Mouse (Mus musculus) C2C12 (cell line): ENCODE data around the gene Id1. TPM values are rescaled to one million over a fixed set of nuclear protein-coding genes. Genes with fewer than 3 reads are reported as not detected.

Experiments used
- H3K27me3 ChIP-seq: one replicate; pipeline ENCODE4 v1.6.1; 2011; ENCODE audit not compliant: control insufficient read depth, insufficient read depth, insufficient read length
- H3K36me3 ChIP-seq: one replicate; pipeline ENCODE4 v1.6.1; 2011; ENCODE audit not compliant: control insufficient read depth, insufficient read depth
- H3K4me3 ChIP-seq: one replicate; pipeline ENCODE4 v1.5.1; 2011; ENCODE audit warnings: mild to moderate bottlenecking, control low read depth; ENCODE audit not compliant: poor library complexity, insufficient read depth, severe bottlenecking
- H3K79me2 ChIP-seq: one replicate; pipeline ENCODE4 v1.6.1; 2011; ENCODE audit not compliant: control insufficient read depth, insufficient read depth
- H3K79me3 ChIP-seq: one replicate; pipeline ENCODE4 v1.6.1; 2011; ENCODE audit warnings: low read depth, control low read depth
- H3ac ChIP-seq: one replicate; pipeline ENCODE3; 2011; ENCODE audit warnings: low read depth; ENCODE audit not compliant: control insufficient read depth, insufficient read length
- CEBPB ChIP-seq: IDR thresholded peaks from one replicate; pipeline ENCODE4 v1.6.1; 2011; ENCODE audit warnings: low read depth, mild to moderate bottlenecking, control low read depth, moderate library complexity
- CTCF ChIP-seq: IDR thresholded peaks from one replicate; pipeline ENCODE4 v1.5.1; 2011; ENCODE audit not compliant: control insufficient read depth, insufficient read depth, insufficient read length
- FOSL1 ChIP-seq: IDR thresholded peaks from one replicate; pipeline ENCODE4 v1.8.0; 2011; ENCODE audit warnings: mild to moderate bottlenecking, low read length; ENCODE audit not compliant: poor library complexity, insufficient read depth, severe bottlenecking
- MAX ChIP-seq: IDR thresholded peaks from one replicate; pipeline ENCODE4 v1.6.1; 2011; ENCODE audit warnings: mild to moderate bottlenecking, control low read depth
- MYOD1 ChIP-seq: IDR thresholded peaks from one replicate; pipeline ENCODE4 v1.6.1; 2011; ENCODE audit warnings: low read depth; ENCODE audit not compliant: control insufficient read depth, insufficient read length
- MYOG ChIP-seq: IDR thresholded peaks from one replicate; pipeline ENCODE4 v1.6.1; 2011; ENCODE audit not compliant: control insufficient read depth, insufficient read length; ENCODE audit errors: extremely low read depth
- USF1 ChIP-seq: IDR thresholded peaks from one replicate; pipeline ENCODE4 v1.6.1; 2011; ENCODE audit warnings: low read depth, mild to moderate bottlenecking, control low read depth, moderate library complexity
- polyA plus RNA-seq: library from polyadenylated mRNA; unstranded; fragments of >200 nt; fragmentation: generic; extraction: Trizol; gene quantifications from one replicate; pipeline ENCODE4 v1.2.1, GENCODE M21; 2012; ENCODE audit warnings: missing spikeins

Gene Id1
- polyA plus RNA-seq, 1 experiment = 503 TPM

DNA sequence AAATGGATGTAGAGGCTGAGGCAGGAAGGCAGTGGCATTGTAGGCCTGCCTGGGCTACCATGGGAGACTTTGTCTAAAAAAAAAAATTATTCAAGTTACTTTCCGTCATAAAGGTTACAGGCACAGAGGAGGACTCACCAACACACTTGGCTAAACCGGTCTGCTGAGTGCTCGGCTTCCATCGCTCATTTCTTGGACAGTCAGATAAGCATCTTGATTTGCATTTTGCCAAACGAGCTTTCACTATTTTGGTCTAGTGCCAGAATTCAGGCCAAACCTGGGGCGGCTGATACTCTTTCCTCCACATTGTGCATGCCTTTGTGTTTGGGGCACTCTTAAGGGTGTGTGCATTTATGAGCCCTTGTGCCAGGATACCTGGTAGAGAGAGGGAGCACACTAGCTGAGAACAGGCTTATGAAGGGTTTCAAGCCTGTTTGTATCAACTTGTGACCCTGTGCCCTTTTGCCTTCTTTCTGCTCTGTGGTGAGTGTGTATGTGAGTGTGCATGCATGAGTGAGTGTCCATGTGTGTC is 19.7 kb upstream of the Id1 start:
- no peaks in the 10 kb centered on the region for H3K79me3 ChIP-seq

DNA sequence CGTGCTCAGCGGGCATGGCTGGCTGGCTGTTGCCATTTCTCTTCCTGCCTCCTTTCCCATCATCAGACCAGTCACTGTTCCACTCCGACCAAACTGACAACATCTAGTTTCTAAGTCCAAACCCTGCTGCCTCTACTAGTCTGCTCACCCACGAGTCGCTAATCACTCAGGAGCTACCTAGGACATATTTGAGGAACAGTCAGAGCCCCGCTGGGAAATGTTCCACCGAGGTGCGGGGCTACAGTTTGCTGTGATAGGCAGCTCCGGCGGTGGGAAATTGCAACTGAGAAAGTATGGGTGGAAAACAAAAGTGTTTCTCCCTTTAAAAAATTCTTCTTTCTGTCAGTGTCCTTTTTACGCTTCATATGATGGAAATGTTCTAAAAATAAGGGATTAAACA is 18.4 kb upstream of the Id1 start:
- TF ChIP-seq MAX (no peak), FOSL1 (no peak), MYOD1 (no peak), CTCF (no peak), MYOG (no peak), USF1 (no peak), CEBPB (no peak)
- H3K79me2 ChIP-seq = no peaks in the 10 kb centered on the region
- no peaks in the 10 kb centered on the region for H3K79me3 ChIP-seq
- H3K4me3 ChIP-seq = no peak overlapping the region
- H3K36me3 ChIP-seq = no peaks in the 10 kb centered on the region
- no peak overlapping the region for H3ac ChIP-seq
- H3K27me3 ChIP-seq = no peaks in the 10 kb centered on the region

More for the DNA sequence above, 19.7 kb upstream of the Id1 start:
- no peak for TF ChIP-seq FOSL1
- no peak for TF ChIP-seq MYOD1
- no peak for TF ChIP-seq CTCF
- TF ChIP-seq USF1 = no peak
- TF ChIP-seq CEBPB = no peak
- no peak for TF ChIP-seq MAX
- no peak for TF ChIP-seq MYOG
- H3K4me3 ChIP-seq = no peak overlapping the region
- H3K27me3 ChIP-seq = no peaks in the 10 kb centered on the region
- H3K79me2 ChIP-seq = no peaks in the 10 kb centered on the region
- no peak overlapping the region for H3ac ChIP-seq
- no peaks in the 10 kb centered on the region for H3K36me3 ChIP-seq

DNA sequence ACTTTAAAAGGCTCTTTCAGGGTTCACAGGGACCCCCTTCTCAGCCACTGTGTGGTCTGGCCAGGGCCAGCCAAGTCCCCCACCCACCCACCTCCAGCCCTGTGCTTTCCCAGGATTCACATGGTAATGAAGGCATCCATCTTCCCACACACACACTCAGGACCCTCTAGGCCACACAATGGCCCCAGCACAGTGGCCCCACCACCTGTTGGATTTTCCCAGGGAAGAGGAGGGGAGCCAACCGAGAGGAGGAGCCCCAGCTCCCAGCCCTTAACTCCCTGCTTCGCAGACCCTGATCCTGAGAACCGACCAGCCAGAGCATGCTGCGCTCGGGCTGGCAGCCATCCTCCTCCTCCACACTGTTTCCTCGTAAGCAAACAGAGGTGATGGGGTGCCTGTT is 18.0 kb upstream of the Id1 start:
- H3K79me2 ChIP-seq = no peaks in the 10 kb centered on the region
- no peak for TF ChIP-seq MAX

DNA sequence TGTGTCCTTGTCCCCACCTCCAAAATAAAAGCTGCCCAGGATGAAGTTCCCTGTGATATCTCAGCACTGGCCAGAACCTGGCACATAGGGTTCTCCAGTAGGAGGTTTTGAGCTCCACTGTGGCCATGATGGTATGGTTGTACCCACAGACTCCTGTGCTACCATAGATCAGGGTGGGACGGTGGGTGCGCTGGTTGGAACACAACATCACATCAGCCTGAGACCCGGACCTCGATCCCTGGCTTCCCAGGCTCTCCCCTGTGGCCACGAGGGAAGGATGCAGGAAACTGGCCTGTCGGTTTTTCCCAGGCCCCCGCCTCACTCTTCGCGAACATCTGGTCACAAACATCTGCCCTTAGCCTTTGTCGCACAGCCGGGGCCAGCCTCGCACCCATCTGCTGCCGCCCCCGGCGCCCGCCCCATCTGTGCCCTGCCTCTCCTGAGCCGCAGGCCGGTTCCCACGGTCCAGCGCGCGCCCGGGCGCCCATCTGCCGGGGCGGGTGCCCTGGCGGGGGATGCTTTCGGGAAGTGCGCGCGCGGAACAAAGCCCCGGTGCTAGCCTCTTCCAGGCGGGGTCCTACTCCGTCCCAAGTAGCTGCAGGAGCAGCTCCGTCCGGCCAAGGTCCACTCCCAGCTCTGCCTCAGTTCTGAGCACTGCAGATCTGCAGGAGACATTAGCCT is 12.3 kb upstream of the Id1 start:
- TF ChIP-seq CEBPB = no peak
- TF ChIP-seq MYOG = no peak
- no peak for TF ChIP-seq MYOD1
- TF ChIP-seq MAX = no peak
- no peak for TF ChIP-seq FOSL1
- no peak for TF ChIP-seq CTCF
- TF ChIP-seq USF1 = no peak
- Histone ChIP-seq H3K4me3 (no peak overlapping the region), H3K79me2 (peaks cover 17% of the 10 kb centered on the region), H3K79me3 (no peaks in the 10 kb centered on the region), H3ac (no peak overlapping the region), H3K36me3 (no peaks in the 10 kb centered on the region), H3K27me3 (no peaks in the 10 kb centered on the region)

More for the DNA sequence above, 18.0 kb upstream of the Id1 start:
- Histone ChIP-seq H3K27me3 (no peaks in the 10 kb centered on the region), H3K79me3 (no peaks in the 10 kb centered on the region), H3ac (no peak overlapping the region), H3K36me3 (no peaks in the 10 kb centered on the region), H3K4me3 (no peak overlapping the region)

DNA sequence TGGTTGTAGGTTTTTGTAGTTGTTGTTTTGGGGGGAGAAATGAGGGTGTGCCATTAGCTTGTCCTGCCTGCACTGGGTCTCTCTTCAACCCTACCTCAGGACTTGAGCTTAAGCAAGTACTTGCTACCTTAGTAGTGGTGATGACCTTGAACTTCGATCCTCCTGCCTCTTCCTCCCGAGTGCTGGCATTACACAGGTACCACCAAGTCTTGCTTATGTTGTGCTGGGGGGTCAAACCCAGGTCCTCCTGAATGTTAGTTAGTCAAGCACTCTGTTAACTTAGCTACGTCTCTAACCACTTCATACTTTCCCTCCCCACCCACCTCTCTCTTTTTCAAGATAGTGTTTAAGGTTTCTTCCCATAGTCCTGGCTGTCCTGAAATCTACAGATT is 11.7 kb upstream of the Id1 start:
- Histone ChIP-seq H3ac (no peak overlapping the region), H3K36me3 (no peaks in the 10 kb centered on the region), H3K79me3 (no peaks in the 10 kb centered on the region), H3K4me3 (no peak overlapping the region), H3K27me3 (no peaks in the 10 kb centered on the region), H3K79me2 (peaks cover 22% of the 10 kb centered on the region)
- no peak for TF ChIP-seq CEBPB
- TF ChIP-seq USF1 = no peak
- TF ChIP-seq MYOG = no peak

DNA sequence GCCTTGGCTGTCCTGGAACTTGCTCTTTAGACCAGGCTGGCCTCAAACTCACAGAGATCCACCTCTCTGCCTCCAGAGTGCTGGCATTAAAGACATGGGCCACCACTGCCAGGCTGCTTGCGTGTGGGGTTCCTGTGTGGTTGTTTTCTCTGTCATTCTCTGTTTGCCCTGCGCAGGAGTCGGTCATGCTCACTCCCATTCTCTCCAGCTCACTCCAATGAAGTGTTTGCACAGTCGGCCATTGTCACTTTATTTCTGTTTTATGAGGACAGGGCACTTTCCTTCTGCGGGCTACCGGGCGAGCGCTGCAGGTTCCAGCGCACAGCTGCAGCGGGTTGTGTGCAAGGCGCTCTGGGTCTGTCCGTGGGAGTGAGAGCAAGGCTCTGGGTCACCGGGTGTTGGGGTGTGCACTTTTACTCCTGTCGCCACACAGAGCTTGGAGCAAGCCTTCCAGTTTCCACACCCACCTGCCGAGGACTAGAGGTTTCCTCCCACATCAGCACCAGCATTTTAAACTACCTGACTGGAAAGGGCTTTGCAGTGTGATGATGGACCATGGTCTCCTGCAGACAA is 10.8 kb upstream of the Id1 start:
- Histone ChIP-seq H3K4me3 (no peak overlapping the region), H3K79me2 (peaks cover 22% of the 10 kb centered on the region), H3K36me3 (no peaks in the 10 kb centered on the region), H3K79me3 (no peaks in the 10 kb centered on the region), H3ac (no peak overlapping the region), H3K27me3 (no peaks in the 10 kb centered on the region)
- TF ChIP-seq MYOD1 (no peak), MAX (no peak), FOSL1 (no peak), CTCF (no peak), USF1 (no peak), MYOG (no peak), CEBPB (no peak)
